Mouse (Mus musculus): Measurements from ENCODE around the gene Parva.

DNA sequence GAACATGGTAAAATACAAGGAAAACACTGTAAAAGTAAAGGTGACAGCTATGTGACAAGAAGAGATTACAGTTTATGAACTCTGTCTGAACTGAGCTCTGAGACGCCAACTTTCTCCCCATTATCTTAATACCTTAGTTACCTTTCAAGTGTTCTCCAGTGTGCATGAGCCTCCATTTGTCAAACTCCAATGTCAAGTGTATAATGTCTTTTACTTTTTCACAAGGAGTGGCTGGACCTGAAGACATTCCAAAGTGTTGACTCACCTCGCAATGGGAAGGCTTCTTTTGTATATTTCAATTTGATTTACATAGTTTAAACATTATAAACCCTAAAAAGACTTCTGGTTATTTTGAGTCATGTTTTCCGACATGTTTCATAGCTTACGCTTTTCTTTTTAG is 3.9 kb upstream of the Parva start:
- TF ChIP-seq CTCF (IDR thresholded peaks at IDR 0.05; ENCODE audit: control insufficient read depth, insufficient read depth, insufficient read length) (no peak), MYOG (IDR thresholded peaks at IDR 0.05; ENCODE audit: control insufficient read depth, extremely low read depth, insufficient read length) (no peak), CEBPB (IDR thresholded peaks at IDR 0.05; ENCODE audit: low read depth) (no peak), USF1 (IDR thresholded peaks at IDR 0.05; ENCODE audit: low read depth) (no peak), MAX (IDR thresholded peaks at IDR 0.05) (no peak)
